Mouse (Mus musculus) lung, postnatal 0 days (tissue): ENCODE measurements around the gene Elk4.

Experiments
- CTCF ChIP-seq: IDR thresholded peaks from 2 replicates; pipeline ENCODE4 v1.5.1; 2016; ENCODE audit warnings: antibody characterized with exemption, mild to moderate bottlenecking
- EP300 ChIP-seq: IDR thresholded peaks from 2 replicates; pipeline ENCODE4 v1.6.1; 2016; ENCODE audit warnings: antibody characterized with exemption, mild to moderate bottlenecking, control low read depth

GRCm38 (mm10) chr1:132008881-132009644, 1.7 kb downstream of the Elk4 start:
- no peak for TF ChIP-seq CTCF
- TF ChIP-seq EP300, result no peak
